Mouse (Mus musculus) kidney, postnatal 4 days (tissue): ENCODE data around the gene Dtx1.

Source experiments
- DNase-seq, 2 experiments: peaks; one replicate each; pipeline ENCODE4 v3.0.0; 2021; ENCODE audit warnings: mixed read lengths in 2 of 2

Gene Dtx1

GRCm38 (mm10) chr5:120634860-120635259 lies 76.9 kb downstream of the Dtx1 start:
- DNase-seq: no peak

- no peak for DNase-seq
These were observed 77.6 kb downstream of the Dtx1 start, which contains the start of gene Cfap73 for GRCm38 (mm10) chr5:120634131-120634530. Gene Cfap73 (minus strand): TSS chr5:120634235.

DNA sequence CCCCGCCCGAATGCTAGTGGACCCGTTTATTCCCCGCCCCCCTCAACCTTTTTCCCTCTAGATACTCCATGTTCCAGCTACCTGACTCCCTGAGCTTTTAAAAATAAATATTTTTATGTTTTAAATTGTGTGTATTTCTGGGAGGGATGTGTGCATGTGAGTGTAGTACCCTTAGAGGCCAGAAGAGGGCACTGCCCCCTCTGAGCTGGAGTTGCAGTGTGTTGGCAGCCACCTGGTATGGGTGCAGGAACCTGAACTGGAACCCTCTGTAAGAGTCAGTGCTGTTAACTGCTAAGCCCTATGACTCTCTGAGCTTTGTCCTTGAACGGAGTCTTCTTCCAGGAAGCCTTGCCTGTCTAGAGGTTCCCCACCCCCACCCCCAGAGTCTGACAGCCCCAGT lies 79.8 kb downstream of the Dtx1 start:
- no peak for DNase-seq

- no peak for DNase-seq
These were observed 80.6 kb downstream of the Dtx1 start for GRCm38 (mm10) chr5:120631128-120631527.
